Mouse (Mus musculus): ENCODE measurements at regions not wholly inside any gene's neighbourhood (a gene's known extent, or its start where the extent isn't known, plus 50 kb on each side); places are given as distances from the start of the nearest gene placed in this dataset.
"Not testable (repeated sequence)": the region's sequence is repeated elsewhere in the genome, so short reads cannot be mapped to it uniquely, and the experiment has no call there.

DNA sequence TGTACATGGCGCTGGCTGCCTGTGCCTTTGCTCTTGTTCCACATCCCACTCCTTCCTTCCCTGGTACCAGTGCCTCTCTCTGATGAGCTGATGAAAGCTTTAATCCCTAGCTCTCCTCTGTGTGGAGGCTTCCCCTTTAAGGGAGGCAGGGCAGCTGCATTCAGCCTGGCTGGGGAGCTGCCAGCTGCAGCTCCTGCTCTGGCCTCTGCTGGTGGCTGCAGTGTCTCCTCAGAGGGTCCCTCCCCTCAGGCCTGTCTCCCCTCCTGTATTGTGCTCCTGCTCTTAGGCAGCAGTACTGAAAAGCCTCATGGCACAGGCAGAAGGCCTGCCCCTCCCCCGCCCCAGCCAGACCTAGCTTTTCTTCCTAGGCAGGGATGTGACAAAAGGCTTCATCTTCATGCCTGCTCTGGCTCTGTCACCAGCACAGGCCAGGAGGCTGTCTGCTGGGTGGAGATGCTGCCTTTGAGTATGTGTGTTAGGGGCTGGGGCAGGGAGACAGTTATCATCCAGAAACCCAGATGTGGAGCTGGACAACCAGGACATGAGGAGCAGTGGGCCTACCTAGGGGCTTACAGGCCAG, 97.7 kb upstream of the Zcchc13 start:
- not testable (repeated sequence) for TF ChIP-seq EP300 (IDR thresholded peaks at IDR 0.05; ENCODE audit: insufficient read depth, low read depth, low read length); CTCF (IDR thresholded peaks at IDR 0.05); POLR2A (IDR thresholded peaks at IDR 0.05; ENCODE audit: insufficient read depth, low read depth, low read length)
